Mouse (Mus musculus) layer of hippocampus, adult 18-20 months (tissue): ENCODE measurements around the gene Hapln4. TPM values are rescaled to one million over a fixed set of nuclear protein-coding genes. Genes with fewer than 3 reads are reported as not detected.

Experiments used
- DNase-seq, 2 experiments: peaks; one replicate each; pipeline ENCODE4 v3.0.0; 2022; ENCODE audit warnings: low spot score in 2 of 2
- microRNA-seq, 2 experiments: library from miRNA; unstranded; fragments of <30 nt; microRNA quantifications; one replicate each; pipeline ENCODE4 v1.2.0; 2021
- total RNA-seq, 2 experiments: library from RNA; stranded (reverse); gene quantifications; 2 replicates each; pipeline ENCODE4 v1.2.3; 2021

Gene Hapln4
- total RNA-seq, 2 experiments from 2014 or later, result 89.6 to 104 TPM

DNA sequence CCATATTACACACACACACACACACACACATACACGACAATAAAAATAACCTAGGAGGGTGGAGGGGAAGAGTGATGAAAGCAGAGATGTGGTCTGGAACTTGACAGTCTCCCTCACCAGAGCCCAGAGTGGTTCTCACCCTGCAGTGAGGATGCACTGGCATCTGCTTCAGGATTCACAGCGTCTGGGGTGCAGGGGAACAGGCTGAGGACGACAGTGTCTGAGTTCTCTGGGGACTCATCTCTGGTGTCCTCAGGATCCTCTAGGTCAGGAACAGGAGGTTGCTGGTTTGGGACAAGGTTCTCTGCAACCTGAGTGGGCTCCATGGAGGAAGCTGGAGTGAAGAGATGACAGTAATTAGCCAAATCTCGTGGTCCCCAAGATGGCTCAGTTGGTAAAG, 54.6 kb downstream of the Hapln4 start:
- no peak for DNase-seq

DNA sequence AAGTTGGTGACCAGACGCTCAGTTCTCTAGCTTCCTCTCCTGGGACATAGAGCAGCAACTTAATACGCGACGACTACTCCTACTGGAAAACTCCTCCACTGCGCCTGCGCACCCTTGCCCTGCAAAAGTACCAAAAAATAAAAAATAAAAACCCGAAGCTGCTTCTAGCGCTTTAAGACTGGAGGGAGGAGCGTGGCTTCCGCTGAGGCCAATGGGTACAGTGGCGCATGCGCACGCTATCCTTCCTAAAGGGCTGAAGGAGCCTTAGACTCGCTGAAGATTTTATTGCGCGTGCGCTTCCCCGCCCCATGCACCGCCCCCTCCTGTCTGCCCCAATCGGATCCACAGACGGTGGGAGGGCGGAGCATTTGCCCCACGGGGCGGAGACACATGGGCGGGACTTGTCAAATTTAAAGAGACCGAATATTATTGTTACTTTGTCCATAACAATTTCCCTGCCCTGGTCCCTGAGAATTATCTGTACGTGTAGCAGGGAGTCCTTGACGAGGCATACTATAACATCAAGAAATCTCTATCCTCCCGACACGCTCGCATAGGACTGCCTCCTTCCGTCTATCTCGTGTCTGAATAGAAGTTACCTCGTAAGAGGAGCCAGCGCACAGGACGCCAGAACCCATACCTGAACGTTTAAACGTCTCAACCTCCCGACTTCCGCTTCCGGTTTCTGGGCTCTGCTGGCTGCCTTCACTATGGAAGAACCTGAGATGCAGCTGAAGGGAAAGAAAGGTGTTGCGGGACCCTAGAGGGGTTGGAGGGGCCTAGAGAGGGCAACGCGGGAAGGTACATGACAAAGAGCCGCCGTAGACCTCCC, 56.0 kb downstream of the Hapln4 start, which contains the start of the genes Rfxank, Borcs8 and Mef2b:
Rfxank (minus strand) TSS at position 129 of the 832 bp plus-strand sequence.
Borcs8 (plus strand) TSS at position 474 of the 832 bp plus-strand sequence.
Mef2b (plus strand) TSS at position 686 of the 832 bp plus-strand sequence.
- DNase-seq, result peak; percentile 98 to 99

DNA sequence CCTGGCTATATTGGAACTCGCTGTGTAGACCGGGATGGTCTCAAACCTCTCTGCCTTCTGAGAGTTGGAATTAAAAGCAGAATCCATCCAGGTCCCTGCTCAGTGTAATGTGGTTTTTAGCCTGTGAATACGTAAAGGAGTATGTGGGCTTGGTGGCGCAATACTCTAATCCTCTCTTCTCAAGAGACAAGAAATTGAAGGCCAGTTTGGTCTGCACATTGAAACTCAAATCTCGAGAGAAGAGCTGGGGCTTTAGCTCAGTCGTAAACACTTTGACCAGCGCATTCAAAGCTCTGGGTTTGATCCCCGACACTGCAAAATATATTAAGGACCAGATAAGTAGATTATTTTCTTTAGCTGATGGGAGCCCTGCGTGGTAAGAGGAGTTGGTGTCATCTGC, 56.7 kb downstream of the Hapln4 start:
- no peak for DNase-seq

Small RNAs within 50 kb of the gene (microRNA-seq; reads per million reads assigned to microRNA genes)
- 11.1 reads per million in 2 experiments for gene Mir7066

Other genes with a start within 250 kb of the Hapln4 start
- under 1 TPM; 0.48 to 0.59 TPM for gene Cilp2, start 195.8 kb upstream of the Hapln4 start, total RNA-seq
- under 1 TPM; 0.25 to 0.33 TPM for gene Tssk6, start 181.3 kb upstream of the Hapln4 start, total RNA-seq
- gene Ndufa13, start 180.9 kb upstream of the Hapln4 start, total RNA-seq, result 100 to 1,000 TPM; 154 to 158 TPM
- gene Yjefn3, start 180.7 kb upstream of the Hapln4 start, total RNA-seq, result 10 to 100 TPM; 37.5 to 39.6 TPM
- gene Gatad2a, start 87.1 kb upstream of the Hapln4 start, total RNA-seq, result 10 to 100 TPM; 32.5 to 37.3 TPM
- 10 to 100 TPM; 70.4 to 72.5 TPM for gene Mau2, start 40.7 kb upstream of the Hapln4 start, total RNA-seq
- 10 to 100 TPM; 48.3 to 51.7 TPM for gene Sugp1, start 40.6 kb upstream of the Hapln4 start, total RNA-seq
- 1 to 10 TPM; 5.3 to 7.5 TPM for gene Tm6sf2, start 10.5 kb upstream of the Hapln4 start, total RNA-seq
- 100 to 1,000 TPM; 122 to 124 TPM for gene Ncan, start 37.4 kb downstream of the Hapln4 start, total RNA-seq
- gene Nr2c2ap, start 47.9 kb downstream of the Hapln4 start, total RNA-seq, result 10 to 100 TPM; 28.1 to 30.1 TPM
- 10 to 100 TPM; 16.0 to 16.4 TPM for gene Rfxank, start 55.7 kb downstream of the Hapln4 start, total RNA-seq
- gene Borcs8, start 56.0 kb downstream of the Hapln4 start, total RNA-seq, result 10 to 100 TPM; 45.3 to 47.7 TPM
- under 1 TPM; 0.28 to 0.57 TPM for gene Mef2b, start 56.3 kb downstream of the Hapln4 start, total RNA-seq
- 10 to 100 TPM; 49.9 to 50.3 TPM for gene Tmem161a, start 88.9 kb downstream of the Hapln4 start, total RNA-seq
- gene Slc25a42, start 128.8 kb downstream of the Hapln4 start, total RNA-seq, result 10 to 100 TPM; 39.3 to 41.8 TPM
- 100 to 1,000 TPM; 112 to 123 TPM for gene Sugp2, start 150.8 kb downstream of the Hapln4 start, total RNA-seq
- 10 to 100 TPM; 41.2 to 41.4 TPM for gene Armc6, start 151.0 kb downstream of the Hapln4 start, total RNA-seq
- 10 to 100 TPM; 71.9 to 76.0 TPM for gene Homer3, start 199.4 kb downstream of the Hapln4 start, total RNA-seq
- 10 to 100 TPM; 36.3 to 49.0 TPM for gene Ddx49, start 219.0 kb downstream of the Hapln4 start, total RNA-seq
- 100 to 1,000 TPM; 125 to 149 TPM for gene Cope, start 219.1 kb downstream of the Hapln4 start, total RNA-seq
- gene Cers1, start 232.3 kb downstream of the Hapln4 start, total RNA-seq, result 100 to 1,000 TPM; 112 to 116 TPM
- gene Gdf1, start 246.4 kb downstream of the Hapln4 start, total RNA-seq, result 10 to 100 TPM; 15.1 to 18.2 TPM